Mouse (Mus musculus) lung, postnatal 10 days (tissue): ENCODE measurements around the gene Prss34.

Experiments used
- DNase-seq: peaks from one replicate; pipeline ENCODE4 v3.0.0; 2021

Prss34 gene

GRCm38 (mm10) chr17:25318354-25318753 lies 20.2 kb downstream of the Prss34 start, which contains the start of gene Prss29:
Gene Prss29, plus strand, starts transcription at chr17:25318654.
- DNase-seq: no peak

GRCm38 (mm10) chr17:25320819-25321218 lies 22.6 kb downstream of the Prss34 start:
- no peak for DNase-seq

GRCm38 (mm10) chr17:25322930-25323329 lies 24.7 kb downstream of the Prss34 start:
- no peak for DNase-seq

- DNase-seq: no peak
These were observed 34.1 kb downstream of the Prss34 start for GRCm38 (mm10) chr17:25332321-25332720.

GRCm38 (mm10) chr17:25333943-25334342 lies 35.7 kb downstream of the Prss34 start:
- DNase-seq: peak; percentile 53

GRCm38 (mm10) chr17:25338218-25338617 lies 40.0 kb downstream of the Prss34 start:
- DNase-seq: no peak

GRCm38 (mm10) chr17:25340003-25340402 lies 41.8 kb downstream of the Prss34 start:
- DNase-seq: no peak

- no peak for DNase-seq
These were observed 43.3 kb downstream of the Prss34 start for GRCm38 (mm10) chr17:25341490-25341889.

- no peak for DNase-seq
These were observed 47.3 kb downstream of the Prss34 start, which contains the start of gene Tpsab1 for GRCm38 (mm10) chr17:25345462-25345861. Gene Tpsab1, minus strand, starts transcription at chr17:25345562.
